In genomic region chr10:39535347-39535746, GRCm38 (mm10) we compare ENCODE assay signal across 10 mouse cellular contexts.
DNase-seq lines count a peak whose midpoint lies in the region; ATAC-seq lines count a peak whose summit lies in the region.
"Had no signal": no experiment of that assay in that cellular context is flagged by ENCODE, and none has a peak within 500 bp of the region (broad histone marks: within the 10 kb centered on the region; RNA-seq: fewer than 3 reads in every experiment).

No protein-coding gene starts in this region.

- H3K27ac ChIP-seq in hindbrain, embryonic 11.5 days (ENCODE audit: low read depth, low read length), result peak overlapping the region; percentile 56; the same call in 1 of the 2 replicates
- peak overlapping the region; percentile 85 for H3K27ac ChIP-seq in limb, embryonic 10.5 days
- peak overlapping the region; percentile 83 for H3K27ac ChIP-seq in neural tube, embryonic 15.5 days (replicated peaks)

- no peak overlapping the region for H3K9ac ChIP-seq in hindbrain, embryonic 11.5 days (ENCODE audit: low read depth, low read length)
- no peak overlapping the region for H3K9ac ChIP-seq in neural tube, embryonic 15.5 days (replicated peaks)

- ATAC-seq in hindbrain, embryonic 11.5 days (ENCODE audit: low FRiP score), result no peak
- no peak for ATAC-seq in neural tube, embryonic 15.5 days (ENCODE audit: low FRiP score)

- H3K9me3 ChIP-seq in hindbrain, embryonic 11.5 days (ENCODE audit: control insufficient read depth, low read length), result no peaks in the 10 kb centered on the region
- no peaks in the 10 kb centered on the region for H3K9me3 ChIP-seq in limb, embryonic 10.5 days (replicated peaks)
- H3K9me3 ChIP-seq in neural tube, embryonic 15.5 days (replicated peaks), result no peaks in the 10 kb centered on the region

- no peaks in the 10 kb centered on the region for H3K27me3 ChIP-seq in hindbrain, embryonic 11.5 days (ENCODE audit: control insufficient read depth, insufficient read depth, low read length)
- no peaks in the 10 kb centered on the region for H3K27me3 ChIP-seq in limb, embryonic 10.5 days (ENCODE audit: low read depth, poor library complexity, severe bottlenecking)
- no peaks in the 10 kb centered on the region for H3K27me3 ChIP-seq in neural tube, embryonic 15.5 days (replicated peaks)
- H3K27me3 ChIP-seq: CH12.LX had no signal

- H3K36me3 ChIP-seq in hindbrain, embryonic 11.5 days (ENCODE audit: control insufficient read depth, insufficient read depth, low read length), result no peaks in the 10 kb centered on the region
- H3K36me3 ChIP-seq in limb, embryonic 10.5 days, result no peaks in the 10 kb centered on the region
- H3K36me3 ChIP-seq in neural tube, embryonic 15.5 days, result peaks cover 27% of the 10 kb centered on the region; the same call in 1 of the 2 replicates

- WGBS in hindbrain, embryonic 11.5 days, result 76% methylated on average over 3 of the region's 3 CpGs
- WGBS in limb, embryonic 10.5 days, result 82% methylated on average over 3 of the region's 3 CpGs
- WGBS in neural tube, embryonic 15.5 days, result 47% methylated on average over 3 of the region's 3 CpGs

- no peak overlapping the region for H3K4me3 ChIP-seq in hindbrain, embryonic 11.5 days (ENCODE audit: low read depth, low read length)
- H3K4me3 ChIP-seq in limb, embryonic 10.5 days, result no peak overlapping the region
- H3K4me3 ChIP-seq in neural tube, embryonic 15.5 days (replicated peaks), result no peak overlapping the region

- peaks cover 20% of the 10 kb centered on the region for H3K4me1 ChIP-seq in hindbrain, embryonic 11.5 days (replicated peaks; ENCODE audit: control insufficient read depth, insufficient read depth, low read length)
- peaks cover 66% of the 10 kb centered on the region for H3K4me1 ChIP-seq in limb, embryonic 10.5 days
- peaks cover 67% of the 10 kb centered on the region for H3K4me1 ChIP-seq in neural tube, embryonic 15.5 days

- DNase-seq in kidney, adult 11 months, result peak; percentile 51
- no peak for DNase-seq in kidney, postnatal 14 days
- no peak for DNase-seq in hindbrain, embryonic 11.5 days (ENCODE audit: low spot score)
- no peak for DNase-seq in limb, embryonic 10.5 days (ENCODE audit: low spot score)
- no peak for DNase-seq in urinary bladder, adult 2 months (ENCODE audit: low spot score)
- DNase-seq in cerebellum, adult 9-11 months, result no peak
- DNase-seq in thymus, postnatal 0 days (ENCODE audit: low spot score), result no peak
- DNase-seq: gastrocnemius, postnatal 14 days had no signal

- H3K4me2 ChIP-seq in hindbrain, embryonic 11.5 days (replicated peaks; ENCODE audit: low read depth, low read length), result no peak overlapping the region
- no peak overlapping the region for H3K4me2 ChIP-seq in neural tube, embryonic 15.5 days
